Mouse (Mus musculus): ENCODE measurements around the gene Gpr153. TPM values are rescaled to one million over a fixed set of nuclear protein-coding genes. Genes with fewer than 3 reads are reported as not detected.

Gpr153 gene
- polyA plus RNA-seq, 1 experiment from 2014 or later = 18.2 TPM

DNA sequence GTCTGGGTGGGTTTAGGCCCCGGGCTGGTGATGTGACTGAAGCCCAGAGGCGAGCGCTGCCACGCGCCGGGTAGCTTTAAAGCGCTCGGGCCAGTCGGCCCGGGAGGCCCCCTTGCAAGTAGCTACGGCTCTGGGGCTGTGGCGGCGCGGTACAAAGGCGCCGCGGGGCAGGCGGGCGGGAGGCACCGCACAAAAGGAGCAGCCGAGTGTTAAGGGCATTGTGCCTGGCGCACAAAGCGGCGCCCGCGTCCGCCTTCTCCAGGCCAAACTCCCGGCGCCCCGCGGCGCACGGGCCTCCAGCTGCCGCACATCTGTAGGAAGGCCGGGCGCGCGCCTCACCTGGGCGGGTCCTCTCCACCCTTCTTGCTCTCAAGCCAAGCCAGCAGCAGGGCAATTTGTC, 16.4 kb downstream of the Gpr153 start:
- peaks cover 76% of the 10 kb centered on the region for H3K27me3 ChIP-seq (ENCODE audit: control insufficient read depth, insufficient read depth, low read length)
- H3K4me3 ChIP-seq (ENCODE audit: control insufficient read depth in 1 of 2, insufficient read depth in 1 of 2, low read depth in 1 of 2, low read length in 2 of 2) = peak overlapping the region in 1 of 2 experiments; percentile 21; a peak in 2 of 4 replicates
- H3K4me2 ChIP-seq (ENCODE audit: low read length) = peak overlapping the region; percentile 29
- peaks cover 1 to 9% of the 10 kb centered on the region in 2 experiments for H3K4me1 ChIP-seq (ENCODE audit: control insufficient read depth in 2 of 2, insufficient read depth in 2 of 2, low read length in 2 of 2)
- WGBS = under 1% methylated on average over 39 of the region's 39 CpGs
- no peaks in the 10 kb centered on the region for H3K9me3 ChIP-seq (ENCODE audit: control insufficient read depth, low read length)
- H3K9ac ChIP-seq (ENCODE audit: low read length) = no peak overlapping the region
- ATAC-seq (ENCODE audit: insufficient number of reproducible peaks, insufficient read depth, low FRiP score, low read depth) = no peak
- no peaks in the 10 kb centered on the region for H3K36me3 ChIP-seq (ENCODE audit: control insufficient read depth, insufficient read depth, low read length)
- no peak overlapping the region for H3K27ac ChIP-seq (replicated peaks in 1 of 2; ENCODE audit: control insufficient read depth in 1 of 2, insufficient read depth in 1 of 2, low read depth in 2 of 2, low read length in 2 of 2)

- no peak overlapping the region for H3K4me2 ChIP-seq (ENCODE audit: low read length)
- H3K9me3 ChIP-seq (ENCODE audit: control insufficient read depth, low read length) = no peaks in the 10 kb centered on the region
- H3K27ac ChIP-seq (replicated peaks in 1 of 2; ENCODE audit: control insufficient read depth in 1 of 2, insufficient read depth in 1 of 2, low read depth in 2 of 2, low read length in 2 of 2) = no peak overlapping the region
- H3K4me1 ChIP-seq (ENCODE audit: control insufficient read depth in 2 of 2, insufficient read depth in 2 of 2, low read length in 2 of 2) = peaks cover 3 to 9% of the 10 kb centered on the region in 2 experiments
- H3K9ac ChIP-seq (ENCODE audit: low read length) = no peak overlapping the region
- no peak for ATAC-seq (ENCODE audit: insufficient number of reproducible peaks, insufficient read depth, low FRiP score, low read depth)
- 18% methylated on average over 11 of the region's 11 CpGs for WGBS
- H3K36me3 ChIP-seq (ENCODE audit: control insufficient read depth, insufficient read depth, low read length) = no peaks in the 10 kb centered on the region
- peaks cover 71% of the 10 kb centered on the region for H3K27me3 ChIP-seq (ENCODE audit: control insufficient read depth, insufficient read depth, low read length)
- no peak overlapping the region for H3K4me3 ChIP-seq (ENCODE audit: control insufficient read depth in 1 of 2, insufficient read depth in 1 of 2, low read depth in 1 of 2, low read length in 2 of 2)
These were observed 17.0 kb downstream of the Gpr153 start for GRCm38 (mm10) chr4:152290991-152291390.

DNA sequence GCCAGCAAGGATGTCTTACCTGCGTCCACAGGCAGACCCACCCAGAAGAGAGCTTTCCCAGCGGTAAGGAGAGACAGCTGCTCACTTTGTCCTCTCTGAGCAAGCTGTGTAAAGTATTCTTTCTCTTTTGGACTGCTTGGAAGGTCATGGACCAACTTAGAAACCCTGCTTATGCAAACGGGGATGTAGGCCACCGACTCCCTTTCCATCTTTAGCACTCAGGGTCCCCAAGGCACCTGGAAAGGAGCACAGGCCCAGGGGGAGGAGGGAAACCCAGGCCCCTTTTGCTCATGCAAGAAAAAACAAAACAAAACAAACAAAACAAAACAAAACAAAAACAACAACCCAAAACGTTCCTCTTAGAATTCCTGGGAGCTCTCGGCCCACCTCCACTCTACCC, 17.5 kb downstream of the Gpr153 start, which contains the start of gene Hes3:
Gene Hes3, minus strand, starts transcription at position 101 of the 400 bp plus-strand sequence.
- 26% methylated on average over 6 of the region's 6 CpGs for WGBS
- H3K9me3 ChIP-seq (ENCODE audit: control insufficient read depth, low read length) = no peaks in the 10 kb centered on the region
- H3K27ac ChIP-seq (replicated peaks in 1 of 2; ENCODE audit: control insufficient read depth in 1 of 2, insufficient read depth in 1 of 2, low read depth in 2 of 2, low read length in 2 of 2) = no peak within 1 kb of the TSS
- H3K4me1 ChIP-seq (ENCODE audit: control insufficient read depth in 2 of 2, insufficient read depth in 2 of 2, low read length in 2 of 2) = peaks cover 6% of the 10 kb centered on the region in 2 experiments; a peak in 3 of 4 replicates
- H3K36me3 ChIP-seq (ENCODE audit: control insufficient read depth, insufficient read depth, low read length) = no peaks in the 10 kb centered on the region
- no peak within 1 kb of the TSS for H3K9ac ChIP-seq (ENCODE audit: low read length)
- peaks cover 65% of the 10 kb centered on the region for H3K27me3 ChIP-seq (ENCODE audit: control insufficient read depth, insufficient read depth, low read length)
- peak within 1 kb of the TSS; percentile 29 for H3K4me2 ChIP-seq (ENCODE audit: low read length)
- peak within 1 kb of the TSS in 1 of 2 experiments; percentile 21; a peak in 1 of 4 replicates for H3K4me3 ChIP-seq (ENCODE audit: control insufficient read depth in 1 of 2, insufficient read depth in 1 of 2, low read depth in 1 of 2, low read length in 2 of 2)
- no peak for ATAC-seq (ENCODE audit: insufficient number of reproducible peaks, insufficient read depth, low FRiP score, low read depth)

GRCm38 (mm10) chr4:152292102-152292765, 18.2 kb downstream of the Gpr153 start:
- H3K36me3 ChIP-seq (ENCODE audit: control insufficient read depth, insufficient read depth, low read length) = no peaks in the 10 kb centered on the region
- no peak overlapping the region for H3K4me2 ChIP-seq (ENCODE audit: low read length)
- no peak for ATAC-seq (ENCODE audit: insufficient number of reproducible peaks, insufficient read depth, low FRiP score, low read depth)
- WGBS = 45% methylated on average over 12 of the region's 12 CpGs
- no peak overlapping the region for H3K9ac ChIP-seq (ENCODE audit: low read length)
- peaks cover 6% of the 10 kb centered on the region in 2 experiments; a peak in 3 of 4 replicates for H3K4me1 ChIP-seq (ENCODE audit: control insufficient read depth in 2 of 2, insufficient read depth in 2 of 2, low read length in 2 of 2)
- no peak overlapping the region for H3K4me3 ChIP-seq (ENCODE audit: control insufficient read depth in 1 of 2, insufficient read depth in 1 of 2, low read depth in 1 of 2, low read length in 2 of 2)
- H3K27me3 ChIP-seq (ENCODE audit: control insufficient read depth, insufficient read depth, low read length) = peaks cover 59% of the 10 kb centered on the region
- no peaks in the 10 kb centered on the region for H3K9me3 ChIP-seq (ENCODE audit: control insufficient read depth, low read length)
- H3K27ac ChIP-seq (replicated peaks in 1 of 2; ENCODE audit: control insufficient read depth in 1 of 2, insufficient read depth in 1 of 2, low read depth in 2 of 2, low read length in 2 of 2) = no peak overlapping the region

DNA sequence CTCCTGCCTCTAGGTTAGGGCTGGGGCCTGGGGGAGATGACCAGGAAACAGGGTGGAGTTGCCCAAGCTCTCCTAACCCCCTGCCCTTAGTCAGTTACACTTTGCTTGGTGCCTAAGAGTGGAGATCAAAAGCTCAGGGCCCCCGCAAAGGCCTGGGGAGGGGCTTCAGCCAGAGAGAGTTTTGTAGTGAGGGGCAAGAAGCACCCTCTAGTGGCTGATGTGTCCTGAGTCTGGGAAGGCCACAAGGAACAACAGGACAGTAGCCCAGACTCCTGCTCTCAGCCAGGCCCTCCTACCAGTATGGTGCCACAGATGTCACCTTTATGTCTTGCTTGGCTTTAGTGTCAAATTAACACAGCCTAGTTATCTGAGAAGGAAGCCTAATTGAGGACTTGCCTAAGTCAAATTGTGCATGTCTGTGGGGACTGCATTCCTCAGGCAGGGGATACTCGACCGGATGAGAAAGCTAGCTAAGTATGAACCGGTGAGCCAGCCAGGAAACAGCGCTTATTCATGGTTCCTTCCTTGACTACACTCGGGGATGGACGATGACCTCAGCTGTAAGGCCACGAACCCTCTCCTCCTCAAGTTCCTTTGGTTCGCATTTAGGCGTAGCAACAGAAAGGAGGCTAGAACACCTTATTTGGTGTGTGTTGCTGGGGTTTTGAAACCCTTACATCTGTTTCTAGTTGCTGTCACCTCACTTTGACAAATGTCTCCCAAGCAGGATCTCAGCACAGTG, 20.3 kb downstream of the Gpr153 start:
- peaks cover 43% of the 10 kb centered on the region for H3K27me3 ChIP-seq (ENCODE audit: control insufficient read depth, insufficient read depth, low read length)
- H3K36me3 ChIP-seq (ENCODE audit: control insufficient read depth, insufficient read depth, low read length) = peaks cover under 1% of the 10 kb centered on the region; the same call in 1 of the 2 replicates
- H3K9me3 ChIP-seq (ENCODE audit: control insufficient read depth, low read length) = no peaks in the 10 kb centered on the region
- ATAC-seq (ENCODE audit: insufficient number of reproducible peaks, insufficient read depth, low FRiP score, low read depth) = no peak
- no peak overlapping the region for H3K4me2 ChIP-seq (ENCODE audit: low read length)
- WGBS = 49% methylated on average over 10 of the region's 10 CpGs
- H3K4me3 ChIP-seq (ENCODE audit: control insufficient read depth in 1 of 2, insufficient read depth in 1 of 2, low read depth in 1 of 2, low read length in 2 of 2) = no peak overlapping the region
- peaks cover 13 to 17% of the 10 kb centered on the region in 2 experiments for H3K4me1 ChIP-seq (ENCODE audit: control insufficient read depth in 2 of 2, insufficient read depth in 2 of 2, low read length in 2 of 2)
- peak overlapping the region in 1 of 2 experiments; percentile 56; a peak in 2 of 4 replicates for H3K27ac ChIP-seq (replicated peaks in 1 of 2; ENCODE audit: control insufficient read depth in 1 of 2, insufficient read depth in 1 of 2, low read depth in 2 of 2, low read length in 2 of 2)
- no peak overlapping the region for H3K9ac ChIP-seq (ENCODE audit: low read length)

DNA sequence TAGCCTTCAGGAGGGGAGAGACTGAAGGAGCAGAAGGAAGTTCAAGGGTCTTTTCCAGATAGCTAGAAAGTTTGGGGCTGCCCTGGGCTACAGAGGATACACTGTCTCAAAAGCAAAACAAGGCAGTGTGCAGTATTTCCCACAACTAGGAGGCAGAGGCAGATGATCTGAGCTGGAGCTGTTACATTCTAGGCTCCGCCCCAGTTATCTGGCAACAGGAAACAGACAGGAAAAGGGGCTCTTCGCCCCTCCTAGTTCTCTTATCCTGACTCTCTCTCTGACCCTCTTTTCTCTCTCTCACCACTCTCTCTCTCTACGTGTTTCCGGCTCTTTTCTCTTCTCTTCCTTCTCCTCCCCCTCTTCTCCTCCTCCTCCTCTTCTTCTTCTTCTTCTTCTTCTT, 21.9 kb downstream of the Gpr153 start:
- no peaks in the 10 kb centered on the region for H3K9me3 ChIP-seq (ENCODE audit: control insufficient read depth, low read length)
- peak overlapping the region; percentile 36 for H3K4me2 ChIP-seq (ENCODE audit: low read length)
- H3K27ac ChIP-seq (replicated peaks in 1 of 2; ENCODE audit: control insufficient read depth in 1 of 2, insufficient read depth in 1 of 2, low read depth in 2 of 2, low read length in 2 of 2) = peak overlapping the region; percentile 41 to 79
- no peak overlapping the region for H3K9ac ChIP-seq (ENCODE audit: low read length)
- peaks cover 16% of the 10 kb centered on the region for H3K36me3 ChIP-seq (ENCODE audit: control insufficient read depth, insufficient read depth, low read length)
- no peak overlapping the region for H3K4me3 ChIP-seq (ENCODE audit: control insufficient read depth in 1 of 2, insufficient read depth in 1 of 2, low read depth in 1 of 2, low read length in 2 of 2)
- H3K4me1 ChIP-seq (ENCODE audit: control insufficient read depth in 2 of 2, insufficient read depth in 2 of 2, low read length in 2 of 2) = peaks cover 13% of the 10 kb centered on the region in 2 experiments
- no peak for ATAC-seq (ENCODE audit: insufficient number of reproducible peaks, insufficient read depth, low FRiP score, low read depth)
- peaks cover 29% of the 10 kb centered on the region for H3K27me3 ChIP-seq (ENCODE audit: control insufficient read depth, insufficient read depth, low read length)
- 31% methylated on average over 4 of the region's 4 CpGs for WGBS

DNA sequence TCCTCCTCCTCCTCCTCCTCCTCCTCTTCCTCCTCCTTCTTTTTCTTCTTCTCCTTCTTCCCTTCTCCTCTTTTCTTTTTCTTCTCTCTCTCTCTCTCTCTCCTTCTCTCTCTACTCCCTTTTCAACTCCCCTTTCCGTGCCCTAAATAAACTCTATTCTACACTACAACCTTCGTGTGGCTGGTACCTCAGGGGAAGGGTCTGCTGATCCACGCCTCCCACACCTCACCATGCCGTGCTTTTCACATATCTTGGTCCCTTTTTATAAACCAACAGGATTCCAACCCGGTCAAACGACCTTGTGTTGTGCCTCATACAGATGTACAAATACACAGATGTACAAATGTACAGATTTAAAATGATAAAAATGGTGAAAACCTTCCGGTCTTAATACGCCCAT, 22.3 kb downstream of the Gpr153 start:
- Histone ChIP-seq H3K27me3 (ENCODE audit: control insufficient read depth, insufficient read depth, low read length) (peaks cover 24% of the 10 kb centered on the region), H3K27ac (replicated peaks in 1 of 2; ENCODE audit: control insufficient read depth in 1 of 2, insufficient read depth in 1 of 2, low read depth in 2 of 2, low read length in 2 of 2) (peak overlapping the region; percentile 59 to 82), H3K4me3 (ENCODE audit: control insufficient read depth in 1 of 2, insufficient read depth in 1 of 2, low read depth in 1 of 2, low read length in 2 of 2) (peak overlapping the region; percentile 55 to 76), H3K4me2 (ENCODE audit: low read length) (peak overlapping the region; percentile 98), H3K9ac (ENCODE audit: low read length) (peak overlapping the region; percentile 76), H3K36me3 (ENCODE audit: control insufficient read depth, insufficient read depth, low read length) (peaks cover 21% of the 10 kb centered on the region), H3K4me1 (ENCODE audit: control insufficient read depth in 2 of 2, insufficient read depth in 2 of 2, low read length in 2 of 2) (peaks cover 13% of the 10 kb centered on the region in 2 experiments), H3K9me3 (ENCODE audit: control insufficient read depth, low read length) (no peaks in the 10 kb centered on the region)
- ATAC-seq (ENCODE audit: insufficient number of reproducible peaks, insufficient read depth, low FRiP score, low read depth) = no peak
- 11% methylated on average over 8 of the region's 8 CpGs for WGBS

Measured in heart, embryonic 14.5 days (tissue).